Mouse (Mus musculus) C2C12 (cell line): ENCODE measurements around the gene Sh3bgrl. TPM values are rescaled to one million over a fixed set of nuclear protein-coding genes. Genes with fewer than 3 reads are reported as not detected.

Experiments
- H3K27me3 ChIP-seq: one replicate; pipeline ENCODE4 v1.6.1; 2011; ENCODE audit not compliant: control insufficient read depth, insufficient read depth, insufficient read length
- H3K36me3 ChIP-seq: one replicate; pipeline ENCODE4 v1.6.1; 2011; ENCODE audit not compliant: control insufficient read depth, insufficient read depth
- H3K4me3 ChIP-seq: one replicate; pipeline ENCODE4 v1.5.1; 2011; ENCODE audit warnings: mild to moderate bottlenecking, control low read depth; ENCODE audit not compliant: poor library complexity, insufficient read depth, severe bottlenecking
- H3K79me2 ChIP-seq: one replicate; pipeline ENCODE4 v1.6.1; 2011; ENCODE audit not compliant: control insufficient read depth, insufficient read depth
- H3K79me3 ChIP-seq: one replicate; pipeline ENCODE4 v1.6.1; 2011; ENCODE audit warnings: low read depth, control low read depth
- H3ac ChIP-seq: one replicate; pipeline ENCODE3; 2011; ENCODE audit warnings: low read depth; ENCODE audit not compliant: control insufficient read depth, insufficient read length
- CEBPB ChIP-seq: IDR thresholded peaks from one replicate; pipeline ENCODE4 v1.6.1; 2011; ENCODE audit warnings: low read depth, mild to moderate bottlenecking, control low read depth, moderate library complexity
- CTCF ChIP-seq: IDR thresholded peaks from one replicate; pipeline ENCODE4 v1.5.1; 2011; ENCODE audit not compliant: control insufficient read depth, insufficient read depth, insufficient read length
- FOSL1 ChIP-seq: IDR thresholded peaks from one replicate; pipeline ENCODE4 v1.8.0; 2011; ENCODE audit warnings: mild to moderate bottlenecking, low read length; ENCODE audit not compliant: poor library complexity, insufficient read depth, severe bottlenecking
- MAX ChIP-seq: IDR thresholded peaks from one replicate; pipeline ENCODE4 v1.6.1; 2011; ENCODE audit warnings: mild to moderate bottlenecking, control low read depth
- MYOD1 ChIP-seq: IDR thresholded peaks from one replicate; pipeline ENCODE4 v1.6.1; 2011; ENCODE audit warnings: low read depth; ENCODE audit not compliant: control insufficient read depth, insufficient read length
- MYOG ChIP-seq: IDR thresholded peaks from one replicate; pipeline ENCODE4 v1.6.1; 2011; ENCODE audit not compliant: control insufficient read depth, insufficient read length; ENCODE audit errors: extremely low read depth
- USF1 ChIP-seq: IDR thresholded peaks from one replicate; pipeline ENCODE4 v1.6.1; 2011; ENCODE audit warnings: low read depth, mild to moderate bottlenecking, control low read depth, moderate library complexity
- polyA plus RNA-seq: library from polyadenylated mRNA; unstranded; fragments of >200 nt; fragmentation: generic; extraction: Trizol; gene quantifications from one replicate; pipeline ENCODE4 v1.2.1, GENCODE M21; 2012; ENCODE audit warnings: missing spikeins

Gene Sh3bgrl
- polyA plus RNA-seq, 1 experiment = 24.1 TPM

- H3K79me3 ChIP-seq = no peaks in the 10 kb centered on the region
- TF ChIP-seq MAX = no peak
- TF ChIP-seq CTCF = no peak
- no peak for TF ChIP-seq MYOG
- no peak for TF ChIP-seq MYOD1
- no peak for TF ChIP-seq USF1
- TF ChIP-seq CEBPB = no peak
- TF ChIP-seq FOSL1 = no peak
- H3K4me3 ChIP-seq = no peak overlapping the region
- H3K36me3 ChIP-seq = no peaks in the 10 kb centered on the region
- H3K27me3 ChIP-seq = no peaks in the 10 kb centered on the region
- H3K79me2 ChIP-seq = no peaks in the 10 kb centered on the region
- H3ac ChIP-seq = no peak overlapping the region
These were observed 140.3 kb downstream of the Sh3bgrl start for GRCm38 (mm10) chrX:109235383-109236036.

- TF ChIP-seq FOSL1 = no peak
- H3K79me2 ChIP-seq = no peaks in the 10 kb centered on the region
- no peaks in the 10 kb centered on the region for H3K79me3 ChIP-seq
- no peak overlapping the region for H3ac ChIP-seq
- H3K27me3 ChIP-seq = no peaks in the 10 kb centered on the region
- H3K4me3 ChIP-seq = no peak overlapping the region
- H3K36me3 ChIP-seq = no peaks in the 10 kb centered on the region
These were observed 143.0 kb downstream of the Sh3bgrl start for GRCm38 (mm10) chrX:109238163-109238562.

Other genes with a start within 250 kb of the Sh3bgrl start
- 3.9 TPM for gene Hmgn5, start 82.0 kb upstream of the Sh3bgrl start, polyA plus RNA-seq
- gene Gm6377, start 101.4 kb downstream of the Sh3bgrl start, polyA plus RNA-seq = 0.02 TPM